Mouse (Mus musculus): Measurements from ENCODE around the gene Mtx2. TPM values are rescaled to one million over a fixed set of nuclear protein-coding genes. Genes with fewer than 3 reads are reported as not detected.

Gene Mtx2
- total RNA-seq, 2 experiments from 2014 or later = 60.3 to 61.6 TPM

DNA sequence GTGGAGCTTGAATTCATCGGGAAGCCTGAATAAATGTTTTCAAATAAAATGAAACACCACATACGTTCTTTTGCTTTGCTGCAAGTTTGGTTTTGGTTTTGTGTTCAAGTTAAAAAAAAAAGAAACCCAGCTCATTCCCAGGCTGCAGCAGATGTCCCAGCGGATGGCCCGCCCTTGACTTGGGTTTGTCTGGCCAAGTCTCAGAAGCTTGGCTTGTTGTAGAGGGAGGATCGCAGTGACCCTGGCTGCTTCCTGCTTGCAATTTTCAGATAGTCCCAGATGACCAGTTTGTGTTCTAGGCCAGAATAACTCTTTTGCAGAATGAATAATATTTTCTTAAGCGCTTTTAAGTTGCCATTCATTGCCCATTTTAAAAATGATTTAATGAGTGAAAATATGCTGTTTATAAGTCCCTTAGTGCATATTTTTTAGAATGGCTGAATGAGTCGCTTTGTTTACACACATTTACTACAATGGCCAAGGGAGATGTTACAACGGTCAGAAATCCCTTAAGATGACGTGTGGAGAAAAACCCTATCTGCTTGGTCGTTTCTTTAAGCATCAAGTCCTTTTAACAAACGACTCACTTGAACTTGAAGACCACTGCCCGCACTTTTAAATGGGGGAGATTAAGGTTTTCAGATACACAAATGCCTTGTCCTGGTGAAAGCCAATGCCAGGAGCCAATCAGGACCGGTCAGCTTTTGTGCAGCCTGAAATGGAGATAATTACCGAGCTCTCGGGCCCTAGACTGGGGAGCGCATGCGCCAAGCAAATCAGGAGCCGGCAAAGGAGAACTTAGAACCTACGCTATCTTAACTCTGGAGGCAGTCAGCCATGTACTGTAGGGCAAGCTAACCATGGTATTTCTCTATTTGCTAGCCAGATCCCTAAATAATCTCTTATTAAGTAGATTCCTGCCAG, 82.0 kb downstream of the Mtx2 start:
- DNase-seq (ENCODE audit: extremely low spot score in 1 of 2, low spot score in 2 of 2) = peak in 1 of 2 experiments; percentile 37
- intact Hi-C loops (cut with DNase I) = no loop called here

DNA sequence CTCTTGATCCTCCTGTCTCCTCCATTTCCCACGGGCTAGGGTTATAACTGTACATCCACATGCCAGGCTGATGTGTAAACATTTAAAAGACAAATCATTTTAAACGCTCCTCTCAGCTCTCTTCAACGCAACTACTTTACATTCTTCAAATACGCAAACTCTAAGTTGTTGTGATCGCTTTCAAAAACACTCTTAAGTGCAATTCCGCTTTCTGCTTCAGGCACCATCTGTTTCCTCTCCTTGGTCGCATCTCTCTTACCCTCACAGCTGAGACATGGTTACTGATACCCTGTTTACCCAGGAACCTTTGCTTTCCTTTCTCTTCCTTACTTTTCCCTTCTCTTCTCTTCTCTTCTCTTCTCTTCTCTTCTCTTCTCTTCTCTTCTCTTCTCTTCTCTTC, 86.4 kb downstream of the Mtx2 start:
- intact Hi-C loops (cut with DNase I) = no loop called here
- DNase-seq (ENCODE audit: extremely low spot score in 1 of 2, low spot score in 2 of 2) = no peak

DNA sequence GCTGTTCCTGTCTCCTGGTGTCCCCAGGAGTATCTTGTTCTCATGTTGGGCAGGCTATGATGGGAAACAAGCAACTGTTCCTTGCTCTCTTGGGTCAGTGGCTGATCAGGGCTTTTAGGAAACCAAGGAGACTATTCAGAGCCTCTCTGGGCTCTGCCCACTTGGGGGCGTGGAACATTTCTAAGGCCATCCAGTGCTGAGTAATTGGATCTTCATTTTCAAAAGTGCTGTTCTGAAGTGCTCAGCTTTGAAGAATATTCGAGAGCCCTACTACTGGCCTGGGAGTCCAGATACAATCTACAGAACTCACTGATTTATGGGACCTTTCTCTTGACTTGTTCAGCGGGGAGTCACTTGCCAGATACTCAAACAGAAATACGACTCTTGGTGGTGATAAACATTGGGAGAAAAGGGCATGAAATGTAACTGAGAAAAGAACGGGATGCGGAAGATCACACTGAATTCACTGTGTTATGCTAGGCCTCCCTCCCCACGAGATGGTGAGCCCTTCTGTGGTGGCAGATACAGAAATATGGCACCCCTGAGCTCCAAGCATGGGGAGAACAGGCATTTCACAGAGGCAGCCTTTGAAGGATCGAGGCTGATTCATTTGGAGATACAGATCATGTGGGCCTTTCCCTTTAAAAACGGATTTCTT, 92.4 kb downstream of the Mtx2 start:
- intact Hi-C loops (cut with DNase I) = no loop called here
- DNase-seq (ENCODE audit: extremely low spot score in 1 of 2, low spot score in 2 of 2) = no peak

DNA sequence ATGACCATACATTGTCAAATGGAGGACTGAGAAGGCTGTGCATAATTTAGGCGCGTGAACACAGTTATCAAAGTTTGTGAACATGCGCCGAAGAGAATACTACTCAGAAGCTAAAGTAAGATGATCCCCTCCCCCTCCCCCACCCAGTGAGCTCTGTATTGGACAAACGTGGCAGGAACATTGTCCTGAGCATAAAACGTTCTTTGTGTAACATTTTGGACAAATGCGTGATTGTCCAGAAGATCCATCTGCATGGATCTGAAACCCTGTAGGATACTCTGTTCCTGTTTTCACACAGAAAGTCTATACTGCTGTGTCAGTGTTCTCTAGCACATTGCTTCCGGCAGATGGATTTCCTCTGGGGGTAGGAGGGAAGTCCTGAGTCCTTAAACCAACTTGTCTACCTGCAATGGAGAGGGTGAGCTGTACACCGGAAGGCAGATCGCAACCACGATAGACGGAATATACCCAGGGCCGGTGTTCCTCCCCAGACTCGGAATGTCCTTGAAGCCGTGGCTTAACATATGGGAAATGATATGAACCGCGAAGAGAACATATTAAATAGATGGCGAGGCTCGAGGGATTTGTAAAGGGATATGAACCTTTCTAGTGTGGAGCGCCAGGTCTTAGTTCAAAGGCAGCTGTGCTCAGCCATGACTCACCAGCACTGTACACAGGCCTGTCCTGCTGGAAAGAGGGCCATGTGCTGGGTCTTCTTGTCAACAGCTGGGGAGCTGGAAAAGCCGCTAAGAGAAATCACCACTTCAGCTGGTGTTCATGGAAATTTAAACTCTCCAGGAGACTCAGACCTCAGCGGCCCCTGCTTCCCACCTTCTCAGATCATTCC, 100.6 kb downstream of the Mtx2 start:
- no peak for DNase-seq (ENCODE audit: extremely low spot score in 1 of 2, low spot score in 2 of 2)
- intact Hi-C loops (cut with DNase I) = no loop called here

Other genes with a start within 250 kb of the Mtx2 start
- gene Lnpk, start 246.4 kb upstream of the Mtx2 start, total RNA-seq (2021) = 10 to 100 TPM; 65.3 to 68.8 TPM
- gene Evx2, start 166.2 kb upstream of the Mtx2 start, total RNA-seq (2021) = not detected
- gene Hoxd13, start 157.5 kb upstream of the Mtx2 start, total RNA-seq (2021) = not detected
- not detected for gene Hoxd12, start 150.8 kb upstream of the Mtx2 start, total RNA-seq (2021)
- not detected for gene Hoxd11, start 146.2 kb upstream of the Mtx2 start, total RNA-seq (2021)
- gene Hoxd10, start 133.9 kb upstream of the Mtx2 start, total RNA-seq (2021) = not detected
- gene Hoxd9, start 128.1 kb upstream of the Mtx2 start, total RNA-seq (2021) = not detected
- not detected for gene Hoxd8, start 121.2 kb upstream of the Mtx2 start, total RNA-seq (2021)
- not detected for gene Hoxd3, start 113.9 kb upstream of the Mtx2 start, total RNA-seq (2021)
- not detected for gene Hoxd4, start 113.9 kb upstream of the Mtx2 start, total RNA-seq (2021)
- gene Gm28230, start 99.1 kb upstream of the Mtx2 start, total RNA-seq (2021) = not detected
- under 1 TPM in 1 of 2 experiments, not detected in 1; 0.24 TPM for gene Hoxd1, start 62.8 kb upstream of the Mtx2 start, total RNA-seq (2021)